Mouse (Mus musculus) neural tube, postnatal 0 days (tissue): ENCODE measurements around the gene Hoxd1. TPM values are rescaled to one million over a fixed set of nuclear protein-coding genes. Genes with fewer than 3 reads are reported as not detected.

Experiments used
- microRNA counts: library from miRNA; unstranded; fragments of <30 nt; microRNA quantifications from one replicate; lab custom pipeline; 2015
- microRNA-seq: library from miRNA; unstranded; fragments of <30 nt; microRNA quantifications from one replicate; pipeline ENCODE4, GENCODE M21; 2016
- polyA plus RNA-seq: library from polyadenylated mRNA; unstranded; fragments of >200 nt; fragmentation: Nextera tagmentation; extraction: Ambion mirVana; gene quantifications from 2 replicates; pipeline ENCODE4 v1.2.1, GENCODE M21; 2015

Hoxd1 gene
- polyA plus RNA-seq = 0.43 and 1.3 TPM in 2 replicates

DNA sequence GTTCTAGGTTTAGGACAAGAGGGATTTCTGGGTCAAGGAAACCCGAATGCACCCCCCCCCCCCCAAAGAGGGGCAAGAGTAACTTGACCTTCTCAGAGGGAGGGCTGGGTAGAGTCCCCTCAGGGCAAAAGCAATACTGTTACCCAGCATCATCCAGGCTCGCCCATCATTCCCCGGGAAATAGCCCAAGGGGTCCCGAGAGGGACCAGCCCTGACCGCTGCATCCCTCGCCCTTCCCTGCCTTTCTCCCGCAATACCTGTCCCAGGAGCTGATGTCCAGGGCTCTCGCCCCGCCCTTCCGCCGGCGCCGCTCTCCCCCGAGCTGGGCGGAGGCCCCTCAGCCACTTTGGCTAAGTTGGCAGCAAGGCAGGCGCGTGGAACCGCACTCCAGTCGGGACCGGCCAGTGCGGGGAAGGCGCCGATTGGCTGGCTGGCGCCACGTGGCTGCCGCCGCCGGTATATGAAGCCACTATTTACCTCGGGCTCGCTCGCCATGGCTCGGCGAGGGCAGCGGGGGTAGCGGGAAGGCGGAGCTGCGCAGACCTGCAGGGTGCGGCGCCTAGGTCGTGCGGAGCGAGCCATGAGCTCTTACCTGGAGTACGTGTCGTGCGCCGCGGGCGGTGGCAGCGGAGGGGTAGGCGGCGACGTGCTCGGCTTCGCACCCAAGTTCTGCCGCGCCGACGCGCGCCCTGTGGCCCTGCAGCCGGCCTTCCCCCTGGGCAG is at the start of gene Hoxd1:
Gene Hoxd1 (plus strand): TSS at position 459 of the 723 bp plus-strand sequence.

GRCm38 (mm10) chr2:74726551-74726950 is 36.2 kb upstream of the Hoxd1 start, which contains the start of gene Gm28230:
TSS of gene Gm28230 (plus strand) at chr2:74726728.

MicroRNA genes within 50 kb of the gene (microRNA counts, 519-probe panel; counts per million panel counts)
- 6,969 counts per million, percentile 96 among the panel's probes with 10 or more counts for microRNA mmu-miR-10b (lab: Ali Mortazavi, UCI)

Small RNAs within 50 kb of the gene (microRNA-seq; reads per million reads assigned to microRNA genes)
- 184,651 reads per million, percentile 100 among the genes with 10 or more reads in this experiment for gene Mir10b

Other genes with a start within 250 kb of the Hoxd1 start
- gene Lnpk, start 183.5 kb upstream of the Hoxd1 start, polyA plus RNA-seq = 31.1 and 35.3 TPM in 2 replicates
- 0.19 and 0.41 TPM in 2 replicates for gene Evx2, start 103.4 kb upstream of the Hoxd1 start, polyA plus RNA-seq
- 0.10 and 0.18 TPM in 2 replicates for gene Hoxd13, start 94.7 kb upstream of the Hoxd1 start, polyA plus RNA-seq
- 0.14 TPM in 1 of 2 replicates, not detected in the other for gene Hoxd12, start 88.0 kb upstream of the Hoxd1 start, polyA plus RNA-seq
- gene Hoxd11, start 83.4 kb upstream of the Hoxd1 start, polyA plus RNA-seq = 3.7 and 10.0 TPM in 2 replicates
- gene Hoxd10, start 71.1 kb upstream of the Hoxd1 start, polyA plus RNA-seq = 77.5 and 127 TPM in 2 replicates
- gene Hoxd9, start 65.3 kb upstream of the Hoxd1 start, polyA plus RNA-seq = 23.0 and 34.9 TPM in 2 replicates
- gene Hoxd8, start 58.4 kb upstream of the Hoxd1 start, polyA plus RNA-seq = 11.9 and 12.2 TPM in 2 replicates
- 8.8 and 9.1 TPM in 2 replicates for gene Hoxd3, start 51.1 kb upstream of the Hoxd1 start, polyA plus RNA-seq
- 2.5 and 3.1 TPM in 2 replicates for gene Hoxd4, start 51.1 kb upstream of the Hoxd1 start, polyA plus RNA-seq
- 0.62 and 0.75 TPM in 2 replicates for gene Gm28230, start 36.3 kb upstream of the Hoxd1 start, polyA plus RNA-seq
- 144 and 155 TPM in 2 replicates for gene Mtx2, start 62.8 kb downstream of the Hoxd1 start, polyA plus RNA-seq